Mouse (Mus musculus) heart, embryonic 15.5 days (tissue): ENCODE measurements around the gene Gm3573. TPM values are rescaled to one million over a fixed set of nuclear protein-coding genes. Genes with fewer than 3 reads are reported as not detected.
"Not testable (repeated sequence)": the region's sequence is repeated elsewhere in the genome, so short reads cannot be mapped to it uniquely, and the experiment has no call there.

Experiments used
- ATAC-seq: fragments of 200-750 bp; cut with Nextera tagmentation; replicated peaks from 2 replicates; pipeline ENCODE4 v1.8.0; 2017; ENCODE audit warnings: low read depth, moderate TSS enrichment; ENCODE audit not compliant: insufficient number of reproducible peaks, insufficient read depth, low FRiP score
- H3K27ac ChIP-seq: fragments of 300-500 bp; sonication (generic); 2 replicates; pipeline ENCODE4 v1.5.1; 2015; ENCODE audit warnings: mild to moderate bottlenecking, inconsistent platforms
- H3K27me3 ChIP-seq: fragments of 300-500 bp; sonication (generic); 2 replicates; pipeline ENCODE4 v1.6.1; 2015; ENCODE audit warnings: inconsistent platforms
- H3K36me3 ChIP-seq: fragments of 300-500 bp; sonication (generic); 2 replicates; pipeline ENCODE4 v1.6.1; 2015; ENCODE audit warnings: mild to moderate bottlenecking, inconsistent platforms
- H3K4me1 ChIP-seq: fragments of 300-500 bp; sonication (generic); replicated peaks from 2 replicates; pipeline ENCODE4 v1.6.1; 2015; ENCODE audit warnings: inconsistent platforms
- H3K4me2 ChIP-seq: fragments of 300-500 bp; sonication (generic); 2 replicates; pipeline ENCODE4 v1.6.1; 2015; ENCODE audit warnings: inconsistent platforms, mild to moderate bottlenecking, moderate library complexity
- H3K4me3 ChIP-seq: fragments of 300-500 bp; sonication (generic); 2 replicates; pipeline ENCODE4 v1.5.1; 2015; ENCODE audit warnings: mild to moderate bottlenecking, inconsistent platforms
- H3K9ac ChIP-seq: fragments of 300-500 bp; sonication (generic); 2 replicates; pipeline ENCODE4 v1.6.1; 2015; ENCODE audit warnings: mild to moderate bottlenecking, inconsistent platforms
- H3K9me3 ChIP-seq: fragments of 300-500 bp; sonication (generic); replicated peaks from 2 replicates; pipeline ENCODE4 v1.6.1; 2016; ENCODE audit warnings: inconsistent platforms
- WGBS: fragments of 180-500 bp; shearing (Covaris S2); methylation state at CpG from one replicate; pipeline ENCODE4 v1.1.7; 2015; ENCODE audit warnings: mixed read lengths; 5-methylcytosine and 5-hydroxymethylcytosine counted together
- polyA plus RNA-seq: library from polyadenylated mRNA; unstranded; fragments of >200 nt; fragmentation: Nextera tagmentation; extraction: Ambion mirVana; gene quantifications from 2 replicates; pipeline ENCODE4 v1.2.1, GENCODE M21; 2015

Gm3573 gene
- not detected in 2 replicates for polyA plus RNA-seq

- WGBS: no CpG with 5 or more reads among the region's 1 CpGs
Measured at GRCm38 (mm10) chr14:42190691-42191090, at the start of gene Gm3573. TSS of gene Gm3573 (minus strand) at chr14:42190791.

GRCm38 (mm10) chr14:42216766-42217537 lies 26.4 kb upstream of the Gm3573 start:
- H3K9ac ChIP-seq, H3K9me3 ChIP-seq, H3K36me3 ChIP-seq, H3K27me3 ChIP-seq, H3K4me3 ChIP-seq, H3K4me2 ChIP-seq, H3K27ac ChIP-seq, H3K4me1 ChIP-seq, ATAC-seq: not testable (repeated sequence)
- 64% methylated on average over 8 of the region's 10 CpGs for WGBS

More at GRCm38 (mm10) chr14:42190691-42191090, at the start of gene Gm3573:
- not testable (repeated sequence) for H3K4me1 ChIP-seq, H3K9ac ChIP-seq, H3K4me2 ChIP-seq, ATAC-seq, H3K27me3 ChIP-seq, H3K27ac ChIP-seq, H3K9me3 ChIP-seq, H3K36me3 ChIP-seq, H3K4me3 ChIP-seq

GRCm38 (mm10) chr14:42183936-42184335 lies 6.7 kb downstream of the Gm3573 start:
- not testable (repeated sequence) for H3K9ac ChIP-seq, H3K4me1 ChIP-seq, H3K36me3 ChIP-seq, H3K4me3 ChIP-seq, H3K9me3 ChIP-seq, H3K27ac ChIP-seq, ATAC-seq, H3K4me2 ChIP-seq, H3K27me3 ChIP-seq
- WGBS: 57% methylated on average over 3 of the region's 3 CpGs

- not testable (repeated sequence) for H3K27me3 ChIP-seq, ATAC-seq
- WGBS: 73% methylated on average over 1 of the region's 2 CpGs
Measured at GRCm38 (mm10) chr14:42162522-42162921, 28.1 kb downstream of the Gm3573 start, which contains the start of gene Gm17027. TSS of gene Gm17027 (minus strand) at chr14:42162622.

More at GRCm38 (mm10) chr14:42162522-42162921, 28.1 kb downstream of the Gm3573 start, which contains the start of gene Gm17027:
- not testable (repeated sequence) for H3K4me3 ChIP-seq, H3K27ac ChIP-seq, H3K4me2 ChIP-seq, H3K9me3 ChIP-seq, H3K4me1 ChIP-seq, H3K36me3 ChIP-seq, H3K9ac ChIP-seq

Other genes with a start within 250 kb of the Gm3573 start
- not detected in 2 replicates for gene 1700024B05Rik, start 246.8 kb downstream of the Gm3573 start, polyA plus RNA-seq
- not detected in 2 replicates for gene Gm6401, start 222.9 kb downstream of the Gm3573 start, polyA plus RNA-seq
- not detected in 2 replicates for gene Gm3543, start 207.5 kb downstream of the Gm3573 start, polyA plus RNA-seq
- not detected in 2 replicates for gene Gm7951, start 73.4 kb downstream of the Gm3573 start, polyA plus RNA-seq
- gene Gm17027, start 28.2 kb downstream of the Gm3573 start, polyA plus RNA-seq: not detected in 2 replicates
- gene Gm17026, start 69.3 kb upstream of the Gm3573 start, polyA plus RNA-seq: not detected in 2 replicates
- not detected in 2 replicates for gene Gm9611, start 106.6 kb upstream of the Gm3573 start, polyA plus RNA-seq
- gene Gm7995, start 119.4 kb upstream of the Gm3573 start, polyA plus RNA-seq: not detected in 2 replicates
- not detected in 2 replicates for gene Gm8005, start 248.9 kb upstream of the Gm3573 start, polyA plus RNA-seq